Mouse (Mus musculus): ENCODE measurements around the gene Nlgn3. TPM values are rescaled to one million over a fixed set of nuclear protein-coding genes. Genes with fewer than 3 reads are reported as not detected.
A peak's percentile ranks its signal among the peaks of the same experiment; 100 is the strongest.

The Nlgn3 gene
- polyA plus RNA-seq (2014; fragmentation: Nextera tagmentation; extraction: Ambion mirVana): 21.7 and 24.2 TPM in 2 replicates

- Histone ChIP-seq H3K27me3 (ENCODE audit: control insufficient read depth, insufficient read depth, low read length) (0 out of 2 replicates have a peak, but pooled peaks cover 4% of the 10 kb centered on the region), H3K9me3 (ENCODE audit: control insufficient read depth, low read length) (no peaks in the 10 kb centered on the region), H3K36me3 (ENCODE audit: control insufficient read depth, insufficient read depth, low read length) (no peaks in the 10 kb centered on the region), H3K27ac (ENCODE audit: low read depth, low read length) (peak within 1 kb of the TSS; percentile 35; the same call in 1 of the 2 replicates), H3K4me2 (peak within 1 kb of the TSS; percentile 47), H3K4me1 (ENCODE audit: control insufficient read depth, insufficient read depth, low read length) (peaks cover 17% of the 10 kb centered on the region), H3K9ac (ENCODE audit: low read length) (peak within 1 kb of the TSS; percentile 61), H3K4me3 (ENCODE audit: low read depth, low read length) (peak within 1 kb of the TSS; percentile 38)
- peak; percentile 13 for ATAC-seq (ENCODE audit: low FRiP score)
- WGBS: 27% methylated on average over 24 of the region's 24 CpGs
- DNase-seq (ENCODE audit: low spot score, missing footprints): peak; percentile 88
These were observed at the start of gene Nlgn3 for GRCm38 (mm10) chrX:101299055-101299454. TSS of gene Nlgn3 (plus strand) at chrX:101299168.

- Histone ChIP-seq H3K9ac (ENCODE audit: low read length) (peak within 1 kb of the TSS; percentile 54), H3K9me3 (ENCODE audit: control insufficient read depth, low read length) (no peaks in the 10 kb centered on the region), H3K36me3 (ENCODE audit: control insufficient read depth, insufficient read depth, low read length) (no peaks in the 10 kb centered on the region), H3K4me3 (ENCODE audit: low read depth, low read length) (peak within 1 kb of the TSS; percentile 49), H3K4me1 (ENCODE audit: control insufficient read depth, insufficient read depth, low read length) (no peaks in the 10 kb centered on the region), H3K27ac (ENCODE audit: low read depth, low read length) (no peak within 1 kb of the TSS), H3K27me3 (ENCODE audit: control insufficient read depth, insufficient read depth, low read length) (no peaks in the 10 kb centered on the region), H3K4me2 (peak within 1 kb of the TSS; percentile 75)
- DNase-seq (ENCODE audit: low spot score, missing footprints): peak; percentile 97
- peak; percentile 90 for ATAC-seq (ENCODE audit: low FRiP score)
- WGBS: 21% methylated on average over 47 of the region's 47 CpGs
These were observed 44.8 kb upstream of the Nlgn3 start, which contains the start of gene Foxo4 for GRCm38 (mm10) chrX:101253952-101254729. TSS of gene Foxo4 (plus strand) at chrX:101254528.

DNA sequence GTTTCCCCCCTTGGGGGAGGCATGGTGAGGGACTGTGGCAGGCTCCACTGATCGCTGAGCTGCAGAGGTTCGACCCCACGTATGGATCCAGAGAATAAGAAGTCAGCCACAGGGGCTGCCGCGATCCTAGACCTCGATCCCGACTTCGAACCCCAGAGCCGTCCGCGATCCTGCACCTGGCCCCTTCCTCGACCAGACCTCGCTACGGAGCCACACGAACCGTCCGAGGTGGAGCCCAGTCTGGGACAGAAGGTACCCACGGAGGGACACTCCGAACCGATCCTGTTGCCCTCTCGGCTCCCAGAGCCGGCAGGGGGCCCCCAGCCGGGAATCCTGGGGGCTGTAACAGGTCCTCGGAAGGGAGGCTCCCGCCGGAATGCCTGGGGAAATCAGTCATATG is 44.2 kb upstream of the Nlgn3 start:
- peak overlapping the region; percentile 75 for H3K4me2 ChIP-seq
- H3K9me3 ChIP-seq (ENCODE audit: control insufficient read depth, low read length): no peaks in the 10 kb centered on the region
- WGBS: 7% methylated on average over 26 of the region's 26 CpGs
- H3K4me1 ChIP-seq (ENCODE audit: control insufficient read depth, insufficient read depth, low read length): no peaks in the 10 kb centered on the region
- no peak overlapping the region for H3K27ac ChIP-seq (ENCODE audit: low read depth, low read length)
- no peaks in the 10 kb centered on the region for H3K36me3 ChIP-seq (ENCODE audit: control insufficient read depth, insufficient read depth, low read length)
- peak; percentile 9; the same call in 1 of the 2 replicates for ATAC-seq (ENCODE audit: low FRiP score)
- H3K27me3 ChIP-seq (ENCODE audit: control insufficient read depth, insufficient read depth, low read length): no peaks in the 10 kb centered on the region
- peak overlapping the region; percentile 49 for H3K4me3 ChIP-seq (ENCODE audit: low read depth, low read length)
- peak overlapping the region; percentile 54 for H3K9ac ChIP-seq (ENCODE audit: low read length)
- peak; percentile 86 for DNase-seq (ENCODE audit: low spot score, missing footprints)

GRCm38 (mm10) chrX:101256603-101257002 is 42.4 kb upstream of the Nlgn3 start:
- peaks cover 3% of the 10 kb centered on the region for H3K4me1 ChIP-seq (ENCODE audit: control insufficient read depth, insufficient read depth, low read length)
- no peaks in the 10 kb centered on the region for H3K9me3 ChIP-seq (ENCODE audit: control insufficient read depth, low read length)
- H3K27me3 ChIP-seq (ENCODE audit: control insufficient read depth, insufficient read depth, low read length): no peaks in the 10 kb centered on the region
- H3K36me3 ChIP-seq (ENCODE audit: control insufficient read depth, insufficient read depth, low read length): no peaks in the 10 kb centered on the region
- H3K9ac ChIP-seq (ENCODE audit: low read length): no peak overlapping the region
- H3K4me2 ChIP-seq: no peak overlapping the region
- no peak overlapping the region for H3K4me3 ChIP-seq (ENCODE audit: low read depth, low read length)
- no peak overlapping the region for H3K27ac ChIP-seq (ENCODE audit: low read depth, low read length)
- no peak for ATAC-seq (ENCODE audit: low FRiP score)
- 82% methylated on average over 13 of the region's 13 CpGs for WGBS
- DNase-seq (ENCODE audit: low spot score, missing footprints): no peak

DNA sequence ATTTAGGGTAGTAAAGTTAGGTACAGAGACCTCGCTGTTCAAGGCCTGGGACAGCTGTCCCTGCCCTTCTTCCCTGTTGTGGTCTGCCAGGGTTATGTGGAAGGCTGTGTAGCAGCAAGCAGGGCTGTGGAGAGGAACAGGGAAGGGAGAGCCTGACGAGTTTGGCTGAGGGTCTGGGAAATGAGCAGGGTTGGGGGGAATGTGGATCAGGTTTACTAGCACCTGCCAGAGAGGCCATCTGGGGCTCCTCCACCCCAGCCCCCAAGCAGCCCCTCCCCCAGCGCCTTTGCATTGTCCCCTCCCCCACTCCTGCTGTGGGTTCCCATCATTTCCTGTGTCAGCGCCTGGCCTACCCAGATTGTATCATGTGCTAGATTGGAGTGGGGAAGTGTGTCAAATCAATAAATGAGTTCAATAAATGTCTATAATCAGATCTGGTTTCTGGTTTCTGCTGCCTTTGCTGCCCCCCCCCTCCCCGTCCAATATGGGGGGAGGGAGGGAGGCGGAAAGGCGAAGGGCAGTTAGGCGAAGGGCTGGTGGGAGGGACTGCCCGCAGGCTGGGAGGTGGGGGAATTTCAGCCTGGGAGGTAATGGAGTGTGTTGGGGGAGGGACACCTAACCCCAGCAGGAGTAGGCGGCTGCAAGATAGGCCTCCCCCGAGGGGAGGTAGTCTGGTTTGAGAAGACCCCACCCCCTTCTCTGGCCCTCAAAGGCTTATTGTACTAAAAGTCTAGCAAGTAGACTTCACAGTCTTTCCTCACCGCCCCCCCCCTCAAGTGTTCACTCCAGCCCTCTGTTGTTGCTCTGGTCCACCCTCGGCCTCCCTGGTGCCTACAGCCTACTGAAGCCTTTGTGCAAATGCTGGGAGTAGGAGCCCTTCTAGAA is 38.3 kb upstream of the Nlgn3 start:
- DNase-seq (ENCODE audit: low spot score, missing footprints) (peak; percentile 85), ATAC-seq (ENCODE audit: low FRiP score) (peak; percentile 85)
- WGBS: 19% methylated on average over 11 of the region's 13 CpGs
- Histone ChIP-seq H3K36me3 (ENCODE audit: control insufficient read depth, insufficient read depth, low read length) (no peaks in the 10 kb centered on the region), H3K9me3 (ENCODE audit: control insufficient read depth, low read length) (no peaks in the 10 kb centered on the region), H3K27me3 (ENCODE audit: control insufficient read depth, insufficient read depth, low read length) (no peaks in the 10 kb centered on the region), H3K4me1 (ENCODE audit: control insufficient read depth, insufficient read depth, low read length) (peaks cover 3% of the 10 kb centered on the region), H3K4me3 (ENCODE audit: low read depth, low read length) (no peak overlapping the region), H3K27ac (ENCODE audit: low read depth, low read length) (peak overlapping the region; percentile 37), H3K9ac (ENCODE audit: low read length) (peak overlapping the region; percentile 27; the same call in 1 of the 2 replicates), H3K4me2 (no peak overlapping the region; the same call in 1 of the 2 replicates)

DNA sequence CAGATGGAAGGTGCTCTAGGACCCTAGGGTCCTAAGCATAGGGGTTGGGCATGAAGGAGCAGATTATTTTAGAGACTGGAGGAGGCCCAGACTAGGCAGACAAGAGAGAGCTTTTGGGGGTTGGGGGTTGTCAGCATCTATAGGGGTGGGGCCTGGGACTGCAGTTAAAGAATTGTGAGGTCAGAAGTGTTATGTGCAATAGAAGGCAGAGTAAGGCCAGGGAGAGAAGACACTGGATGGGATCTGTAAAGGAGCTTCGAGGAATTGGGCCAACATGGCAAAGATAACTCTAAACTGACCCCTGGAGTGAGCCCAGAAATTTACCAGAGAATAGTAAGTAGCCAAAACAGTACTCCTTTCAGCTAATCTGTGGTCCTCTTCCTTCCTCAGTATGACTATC is 35.1 kb upstream of the Nlgn3 start, which contains the start of gene Gm614:
TSS of gene Gm614 (minus strand) at position 101 of the 400 bp plus-strand sequence.
- no peak for ATAC-seq (ENCODE audit: low FRiP score)
- H3K27me3 ChIP-seq (ENCODE audit: control insufficient read depth, insufficient read depth, low read length): no peaks in the 10 kb centered on the region
- 85% methylated on average over 1 of the region's 1 CpGs for WGBS

DNA sequence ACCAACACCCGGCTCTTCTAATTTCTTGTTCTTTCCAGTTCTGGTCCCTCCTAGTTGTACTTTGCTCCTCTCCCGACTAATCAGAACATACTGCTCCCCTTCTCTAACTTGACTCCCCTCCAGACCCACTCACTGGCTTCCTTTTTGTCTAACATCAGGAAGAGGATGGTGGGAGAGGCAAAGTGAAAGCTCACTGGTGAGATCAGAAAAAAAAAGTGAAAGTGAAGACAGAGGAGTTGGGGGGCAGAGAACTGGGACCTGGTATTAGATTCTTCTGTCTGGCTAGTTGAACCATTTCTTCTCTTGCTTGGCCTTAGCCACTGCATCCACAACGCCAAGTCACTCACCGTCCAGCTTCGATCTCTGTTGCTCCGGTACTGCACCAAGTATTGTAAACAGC is 32.3 kb upstream of the Nlgn3 start:
- no peaks in the 10 kb centered on the region for H3K4me1 ChIP-seq (ENCODE audit: control insufficient read depth, insufficient read depth, low read length)
- no peak for ATAC-seq (ENCODE audit: low FRiP score)
- DNase-seq (ENCODE audit: low spot score, missing footprints): no peak
- no peak overlapping the region for H3K9ac ChIP-seq (ENCODE audit: low read length)
- H3K27ac ChIP-seq (ENCODE audit: low read depth, low read length): no peak overlapping the region
- no peaks in the 10 kb centered on the region for H3K27me3 ChIP-seq (ENCODE audit: control insufficient read depth, insufficient read depth, low read length)
- 94% methylated on average over 6 of the region's 6 CpGs for WGBS
- no peak overlapping the region for H3K4me3 ChIP-seq (ENCODE audit: low read depth, low read length)
- no peak overlapping the region for H3K4me2 ChIP-seq
- no peaks in the 10 kb centered on the region for H3K9me3 ChIP-seq (ENCODE audit: control insufficient read depth, low read length)
- H3K36me3 ChIP-seq (ENCODE audit: control insufficient read depth, insufficient read depth, low read length): no peaks in the 10 kb centered on the region

More for the DNA sequence above, 35.1 kb upstream of the Nlgn3 start, which contains the start of gene Gm614:
- Histone ChIP-seq H3K9ac (ENCODE audit: low read length) (no peak within 1 kb of the TSS), H3K4me3 (ENCODE audit: low read depth, low read length) (no peak within 1 kb of the TSS), H3K9me3 (ENCODE audit: control insufficient read depth, low read length) (no peaks in the 10 kb centered on the region), H3K36me3 (ENCODE audit: control insufficient read depth, insufficient read depth, low read length) (no peaks in the 10 kb centered on the region), H3K4me2 (no peak within 1 kb of the TSS), H3K4me1 (ENCODE audit: control insufficient read depth, insufficient read depth, low read length) (peaks cover 3% of the 10 kb centered on the region), H3K27ac (ENCODE audit: low read depth, low read length) (no peak within 1 kb of the TSS)
- DNase-seq (ENCODE audit: low spot score, missing footprints): no peak

DNA sequence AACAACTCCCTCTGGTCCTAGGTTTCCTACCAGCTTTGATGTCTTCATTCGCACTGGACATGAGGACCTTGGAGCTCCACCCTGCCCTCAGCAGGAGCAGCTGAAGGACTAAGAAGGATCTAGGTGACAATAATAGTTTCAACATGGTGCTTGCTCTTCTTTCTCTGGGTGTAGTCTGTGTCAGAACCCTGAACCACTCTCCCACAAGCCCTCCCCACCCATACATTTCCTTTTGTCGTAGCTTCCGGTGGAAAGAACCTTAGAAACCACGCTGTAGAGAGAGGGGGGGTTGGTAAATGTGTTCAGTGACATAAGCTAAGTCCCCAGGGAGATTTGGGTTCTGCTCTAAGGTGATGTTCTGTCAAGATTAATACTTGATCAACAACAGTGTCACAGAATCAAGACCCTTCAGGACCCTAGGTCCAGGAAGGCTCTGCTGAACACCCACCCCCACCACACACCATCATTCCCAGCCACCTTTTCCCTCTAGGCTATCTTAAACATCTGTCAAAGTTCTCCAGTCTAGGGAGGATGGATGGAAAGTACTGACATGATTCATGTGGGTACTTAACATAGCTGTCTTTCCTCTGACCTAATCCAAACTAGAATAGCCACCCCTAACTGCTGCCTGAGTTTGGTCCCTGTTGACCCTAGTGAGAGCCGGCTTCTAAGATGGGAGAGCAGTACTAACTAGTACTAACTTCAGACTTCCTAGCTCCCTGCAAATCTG is 30.8 kb upstream of the Nlgn3 start, which contains the start of gene Il2rg:
TSS of gene Il2rg (minus strand) at position 231 of the 730 bp plus-strand sequence.
- DNase-seq (ENCODE audit: low spot score, missing footprints): no peak
- Histone ChIP-seq H3K4me3 (ENCODE audit: low read depth, low read length) (no peak within 1 kb of the TSS), H3K4me1 (ENCODE audit: control insufficient read depth, insufficient read depth, low read length) (no peaks in the 10 kb centered on the region), H3K27ac (ENCODE audit: low read depth, low read length) (no peak within 1 kb of the TSS), H3K9ac (ENCODE audit: low read length) (no peak within 1 kb of the TSS), H3K9me3 (ENCODE audit: control insufficient read depth, low read length) (no peaks in the 10 kb centered on the region), H3K27me3 (ENCODE audit: control insufficient read depth, insufficient read depth, low read length) (no peaks in the 10 kb centered on the region), H3K36me3 (ENCODE audit: control insufficient read depth, insufficient read depth, low read length) (no peaks in the 10 kb centered on the region), H3K4me2 (no peak within 1 kb of the TSS)
- ATAC-seq (ENCODE audit: low FRiP score): no peak
- WGBS: 86% methylated on average over 5 of the region's 5 CpGs
